Mouse (Mus musculus) CH12.LX (cell line): ENCODE data around the gene Kif19a. TPM values are rescaled to one million over a fixed set of nuclear protein-coding genes. Genes with fewer than 3 reads are reported as not detected.

Source experiments
- DNase-seq: peaks from one replicate; pipeline ENCODE4 v3.0.0-alpha.2; 2013; ENCODE audit errors: extremely low read depth
- H3K27ac ChIP-seq: 2 replicates; pipeline ENCODE4 v1.5.1; 2012; ENCODE audit warnings: low read depth, mild to moderate bottlenecking, control low read depth, moderate library complexity; ENCODE audit not compliant: insufficient read depth
- H3K27me3 ChIP-seq: replicated peaks from 2 replicates; pipeline ENCODE3; 2012; ENCODE audit warnings: inconsistent platforms
- H3K36me3 ChIP-seq, 2 experiments: replicated peaks in 1 of 2; 2 replicates each; pipeline versions ENCODE3 to v1.6.1; 2012; ENCODE audit warnings: inconsistent platforms in 1 of 2, low read length in 1 of 2, mild to moderate bottlenecking in 1 of 2, mixed read lengths in 1 of 2, moderate library complexity in 1 of 2; ENCODE audit not compliant: control insufficient read depth in 1 of 2, insufficient read depth in 1 of 2
- H3K4me1 ChIP-seq, 2 experiments: 2 replicates each; pipeline ENCODE4 v1.6.1; 2012; ENCODE audit warnings: inconsistent platforms in 1 of 2, moderate library complexity in 1 of 2; ENCODE audit not compliant: insufficient read depth in 2 of 2, control insufficient read depth in 1 of 2
- H3K4me2 ChIP-seq: 2 replicates; pipeline ENCODE4 v1.6.1; 2012; ENCODE audit warnings: low read depth, mild to moderate bottlenecking, control low read depth; ENCODE audit not compliant: poor library complexity, insufficient read depth, severe bottlenecking
- H3K4me3 ChIP-seq, 3 experiments: fragments of 150-350 bp in 1 of 3; sonication (generic) in 1 of 3; replicated peaks in 1 of 3; 2 replicates each; pipeline versions ENCODE3 to v1.5.1; 2011 to 2012; ENCODE audit warnings: low read depth in 2 of 3, low read length in 2 of 3, mild to moderate bottlenecking in 2 of 3, moderate library complexity in 2 of 3, control low read depth in 1 of 3, improper control_type of control experiment in 1 of 3, inconsistent platforms in 1 of 3, mixed read lengths in 1 of 3; ENCODE audit not compliant: poor library complexity in 1 of 3
- H3K79me2 ChIP-seq: replicated peaks from 2 replicates; pipeline ENCODE4 v1.6.1; 2012; ENCODE audit warnings: mild to moderate bottlenecking, moderate library complexity; ENCODE audit not compliant: control insufficient read depth, poor library complexity, insufficient read depth, severe bottlenecking; ENCODE audit errors: extremely low read depth
- H3K9ac ChIP-seq: 2 replicates; pipeline ENCODE4 v1.6.1; 2012; ENCODE audit warnings: low read depth, mild to moderate bottlenecking, control low read depth, moderate library complexity; ENCODE audit not compliant: insufficient read depth
- H3K9me3 ChIP-seq: replicated peaks from 2 replicates; pipeline ENCODE3; 2012; ENCODE audit warnings: low read length, inconsistent platforms, mixed read lengths
- CHD1 ChIP-seq: IDR thresholded peaks from 2 replicates; pipeline ENCODE4 v1.6.1; 2012; ENCODE audit warnings: low read depth, low read length, improper control_type of control experiment, inconsistent platforms
- CHD2 ChIP-seq: IDR thresholded peaks from 2 replicates; pipeline ENCODE4 v1.6.1; 2011; ENCODE audit warnings: low read length, improper control_type of control experiment
- CTCF ChIP-seq, 2 experiments: IDR thresholded peaks in 1 of 2; conservative IDR thresholded peaks in 1 of 2; 2 replicates each; pipeline ENCODE4 v1.5.1; 2011 to 2012; ENCODE audit warnings: low read depth in 2 of 2, low read length in 2 of 2, improper control_type of control experiment in 1 of 2, inconsistent platforms in 1 of 2, mild to moderate bottlenecking in 1 of 2, moderate library complexity in 1 of 2
- ELF1 ChIP-seq: IDR thresholded peaks from 2 replicates; pipeline ENCODE4 v1.6.1; 2014; ENCODE audit warnings: low read depth, mild to moderate bottlenecking, inconsistent platforms, low read length, improper control_type of control experiment
- EP300 ChIP-seq: IDR thresholded peaks from 2 replicates; pipeline ENCODE4 v1.6.1; 2011; ENCODE audit warnings: low read length, improper control_type of control experiment
- ETS1 ChIP-seq: conservative IDR thresholded peaks from 2 replicates; pipeline ENCODE4 v1.6.1; 2012; ENCODE audit warnings: low read depth, mild to moderate bottlenecking, inconsistent platforms, low read length, improper control_type of control experiment, moderate library complexity
- HCFC1 ChIP-seq: IDR thresholded peaks from 2 replicates; pipeline ENCODE4 v1.6.1; 2012; ENCODE audit warnings: low read depth, mild to moderate bottlenecking, inconsistent platforms, low read length, improper control_type of control experiment
- IRF4 ChIP-seq: IDR thresholded peaks from 2 replicates; pipeline ENCODE4 v1.6.1; 2014; ENCODE audit warnings: low read depth, mild to moderate bottlenecking, inconsistent platforms, low read length, improper control_type of control experiment
- JUN ChIP-seq: IDR thresholded peaks from 2 replicates; pipeline ENCODE4 v1.6.1; 2011; ENCODE audit warnings: low read depth, mild to moderate bottlenecking, low read length, improper control_type of control experiment, moderate library complexity; ENCODE audit not compliant: insufficient read depth
- JUND ChIP-seq: conservative IDR thresholded peaks from 2 replicates; pipeline ENCODE4 v1.6.1; 2011; ENCODE audit warnings: low read depth, low read length, improper control_type of control experiment
- MAFK ChIP-seq: IDR thresholded peaks from 2 replicates; pipeline ENCODE4 v1.6.1; 2011; ENCODE audit warnings: low read length, improper control_type of control experiment; ENCODE audit not compliant: insufficient replicate concordance
- MAX ChIP-seq: IDR thresholded peaks from 2 replicates; pipeline ENCODE4 v1.6.1; 2011; ENCODE audit warnings: low read length, improper control_type of control experiment
- MAZ ChIP-seq: IDR thresholded peaks from 2 replicates; pipeline ENCODE4 v1.6.1; 2012; ENCODE audit warnings: low read depth, mild to moderate bottlenecking, inconsistent platforms, low read length, improper control_type of control experiment, moderate library complexity
- MEF2A ChIP-seq: IDR thresholded peaks from 2 replicates; pipeline ENCODE4 v1.6.1; 2014; ENCODE audit warnings: low read depth, mild to moderate bottlenecking, inconsistent platforms, low read length, improper control_type of control experiment, borderline replicate concordance
- MXI1 ChIP-seq: IDR thresholded peaks from 2 replicates; pipeline ENCODE4 v1.6.1; 2011; ENCODE audit warnings: mild to moderate bottlenecking, low read depth, low read length, improper control_type of control experiment
- NELFE ChIP-seq: IDR thresholded peaks from 2 replicates; pipeline ENCODE4 v1.6.1; 2011; ENCODE audit warnings: low read depth, low read length, improper control_type of control experiment
- NRF1 ChIP-seq: IDR thresholded peaks from 2 replicates; pipeline ENCODE4 v1.6.1; 2014; ENCODE audit warnings: low read depth, mild to moderate bottlenecking, inconsistent platforms, low read length, improper control_type of control experiment, moderate library complexity
- PAX5 ChIP-seq: IDR thresholded peaks from 2 replicates; pipeline ENCODE4 v1.6.1; 2012; ENCODE audit warnings: low read length, inconsistent platforms, mixed read lengths
- POLR2A ChIP-seq: IDR thresholded peaks from 2 replicates; pipeline ENCODE4 v1.6.1; 2011; ENCODE audit warnings: low read depth, mild to moderate bottlenecking, improper control_type of control experiment, low read length
- POLR2AphosphoS2 ChIP-seq: IDR thresholded peaks from 2 replicates; pipeline ENCODE4 v1.6.1; 2011; ENCODE audit warnings: low read depth, low read length, improper control_type of control experiment
- RAD21 ChIP-seq: IDR thresholded peaks from 2 replicates; pipeline ENCODE4 v1.6.1; 2011; ENCODE audit warnings: low read depth, mild to moderate bottlenecking, low read length, improper control_type of control experiment, moderate library complexity
- RCOR1 ChIP-seq: conservative IDR thresholded peaks from 2 replicates; pipeline ENCODE4 v1.6.1; 2012; ENCODE audit warnings: low read depth, mild to moderate bottlenecking, inconsistent platforms, low read length, improper control_type of control experiment
- SIN3A ChIP-seq: IDR thresholded peaks from 2 replicates; pipeline ENCODE4 v1.6.1; 2012; ENCODE audit warnings: low read length, improper control_type of control experiment, inconsistent platforms
- TBP ChIP-seq: conservative IDR thresholded peaks from 2 replicates; pipeline ENCODE4 v1.6.1; 2011; ENCODE audit warnings: low read depth, low read length, improper control_type of control experiment
- USF1 ChIP-seq: IDR thresholded peaks from 2 replicates; pipeline ENCODE4 v1.6.1; 2014; ENCODE audit warnings: low read depth, mild to moderate bottlenecking, inconsistent platforms, low read length, improper control_type of control experiment
- USF2 ChIP-seq: conservative IDR thresholded peaks from 2 replicates; pipeline ENCODE4 v1.6.1; 2011; ENCODE audit warnings: low read depth, low read length, improper control_type of control experiment
- ZKSCAN1 ChIP-seq: IDR thresholded peaks from 2 replicates; pipeline ENCODE4 v1.6.1; 2012; ENCODE audit warnings: low read depth, inconsistent platforms, low read length, improper control_type of control experiment, borderline replicate concordance
- ZMIZ1 ChIP-seq: IDR thresholded peaks from 2 replicates; pipeline ENCODE4 v1.6.1; 2012; ENCODE audit warnings: low read depth, mild to moderate bottlenecking, inconsistent platforms, low read length, improper control_type of control experiment
- ZNF384 ChIP-seq: IDR thresholded peaks from 2 replicates; pipeline ENCODE4 v1.6.1; 2012; ENCODE audit warnings: low read depth, low read length, improper control_type of control experiment, inconsistent platforms
- dilution Hi-C: fragments of 300-500 bp; cut with MboI; formaldehyde crosslinking; loops from 2 replicates; pipeline ENCODE4 v1.14.3; 2020; ENCODE audit warnings: low sequenced_read_pairs; ENCODE audit not compliant: extremely low pct_unique_long_range_greater_than_20kb, extremely low pct_ligation_motif_present
- in situ Hi-C: fragments of 300-500 bp; cut with MboI; formaldehyde crosslinking; loops from 3 replicates; pipeline ENCODE4 v1.14.3; 2019; ENCODE audit warnings: low sequenced_read_pairs, low pct_ligation_motif_present, low pct_unique_long_range_greater_than_20kb, mixed read lengths
- polyA plus RNA-seq: library from polyadenylated mRNA; unstranded; fragments of >175 nt; gene quantifications from 2 replicates; pipeline ENCODE4 v1.2.1, GENCODE M21; 2012; ENCODE audit warnings: low read depth; ENCODE audit not compliant: insufficient read length
- total RNA-seq, 2 experiments: library from RNA; depleted of rRNA; stranded (reverse); fragments of 300-350 nt in 1 of 2; fragments of >200 nt in 1 of 2; gene quantifications; 2 replicates each; pipeline ENCODE4 v1.2.3; 2012 to 2014

Gene Kif19a
- total and polyA plus RNA-seq, 3 experiments, result 1.4 to 8.2 (median 1.9) TPM

- no peaks in the 10 kb centered on the region for H3K79me2 ChIP-seq
- no peak for DNase-seq
- dilution Hi-C loops (no loop called here), in situ Hi-C loops (no loop called here)
- H3K9me3 ChIP-seq, result peaks cover 12% of the 10 kb centered on the region
- H3K9ac ChIP-seq, result no peak overlapping the region
- H3K4me1 ChIP-seq, result peaks cover 7 to 28% of the 10 kb centered on the region in 2 experiments; a peak in 3 of 4 replicates
- no peak overlapping the region for H3K4me2 ChIP-seq
- no peak overlapping the region for H3K4me3 ChIP-seq
- TF ChIP-seq EP300 (no peak), ZKSCAN1 (no peak), ZNF384 (no peak), CHD2 (no peak), ELF1 (no peak), NELFE (no peak), MAZ (no peak), USF2 (no peak), ZMIZ1 (no peak), MAFK (no peak), JUN (no peak), JUND (no peak), POLR2A (no peak), MXI1 (no peak), CHD1 (no peak), RCOR1 (no peak), PAX5 (no peak), USF1 (no peak), IRF4 (no peak)
- H3K27ac ChIP-seq, result no peak overlapping the region
- H3K27me3 ChIP-seq, result peaks cover 14% of the 10 kb centered on the region
- H3K36me3 ChIP-seq, result peaks cover 0 to 4% of the 10 kb centered on the region in 2 experiments
Measured at GRCm38 (mm10) chr11:114791351-114791889, 26.2 kb downstream of the Kif19a start.

- in situ Hi-C loops, result no loop called here
- Histone ChIP-seq H3K9me3 (peaks cover 11% of the 10 kb centered on the region), H3K27ac (no peak overlapping the region), H3K79me2 (no peaks in the 10 kb centered on the region), H3K4me2 (no peak overlapping the region), H3K4me3 (no peak overlapping the region), H3K9ac (no peak overlapping the region), H3K36me3 (peaks cover 0 to 4% of the 10 kb centered on the region in 2 experiments), H3K4me1 (peaks cover 7 to 28% of the 10 kb centered on the region in 2 experiments; a peak in 3 of 4 replicates), H3K27me3 (peaks cover 20% of the 10 kb centered on the region)
- no peak for DNase-seq
- TF ChIP-seq ETS1, result no peak
- no peak for TF ChIP-seq CTCF (conservative IDR thresholded peaks at IDR 0.05 in 1 of 2, IDR thresholded peaks at IDR 0.05 in 1 of 2; ENCODE audit: low read depth in 2 of 2, low read length in 2 of 2)
- TF ChIP-seq MAX, result no peak
- no peak for TF ChIP-seq MEF2A
- TF ChIP-seq POLR2AphosphoS2, result no peak
- TF ChIP-seq USF2, result no peak
- no peak for TF ChIP-seq NELFE
- TF ChIP-seq CHD1, result no peak
- no peak for TF ChIP-seq NRF1
- no peak for TF ChIP-seq CHD2
- TF ChIP-seq HCFC1, result no peak
- no peak for TF ChIP-seq TBP
- no peak for TF ChIP-seq SIN3A
- TF ChIP-seq RCOR1, result no peak
- no peak for TF ChIP-seq MXI1
- TF ChIP-seq MAFK, result no peak
- TF ChIP-seq RAD21, result no peak
- dilution Hi-C loops, result no loop called here
Measured at GRCm38 (mm10) chr11:114791891-114792411, 26.8 kb downstream of the Kif19a start.
